Mouse (Mus musculus) midbrain, embryonic 12.5 days (tissue): ENCODE measurements around the gene Fbxl15. TPM values are rescaled to one million over a fixed set of nuclear protein-coding genes. Genes with fewer than 3 reads are reported as not detected.

Source experiments
- ATAC-seq: fragments of 200-750 bp; cut with Nextera tagmentation; 2 replicates; pipeline ENCODE4 v1.8.0; 2017; ENCODE audit warnings: low read depth, moderate TSS enrichment, moderate library complexity; ENCODE audit not compliant: low FRiP score
- H3K27ac ChIP-seq: fragments of 300-500 bp; sonication (generic); replicated peaks from 2 replicates; pipeline ENCODE4 v1.5.1; 2016; ENCODE audit warnings: mild to moderate bottlenecking
- H3K27me3 ChIP-seq: fragments of 300-500 bp; sonication (generic); 2 replicates; pipeline ENCODE4 v1.6.1; 2016; ENCODE audit warnings: mild to moderate bottlenecking
- H3K36me3 ChIP-seq: fragments of 300-500 bp; sonication (generic); 2 replicates; pipeline ENCODE4 v1.6.1; 2016
- H3K4me1 ChIP-seq: fragments of 300-500 bp; sonication (generic); 2 replicates; pipeline ENCODE4 v1.6.1; 2016
- H3K4me2 ChIP-seq: fragments of 300-500 bp; sonication (generic); replicated peaks from 2 replicates; pipeline ENCODE4 v1.6.1; 2016; ENCODE audit warnings: mild to moderate bottlenecking, moderate library complexity
- H3K4me3 ChIP-seq: fragments of 300-500 bp; sonication (generic); 2 replicates; pipeline ENCODE4 v1.5.1; 2016; ENCODE audit warnings: mild to moderate bottlenecking
- H3K9ac ChIP-seq: fragments of 300-500 bp; sonication (generic); replicated peaks from 2 replicates; pipeline ENCODE4 v1.6.1; 2016; ENCODE audit warnings: mild to moderate bottlenecking, moderate library complexity
- H3K9me3 ChIP-seq: fragments of 300-500 bp; sonication (generic); 2 replicates; pipeline ENCODE4 v1.6.1; 2016; ENCODE audit warnings: mild to moderate bottlenecking
- WGBS: fragments of 180-500 bp; shearing (Covaris S2); methylation state at CpG from one replicate; pipeline ENCODE4 v1.1.7; 2016; 5-methylcytosine and 5-hydroxymethylcytosine counted together
- polyA plus RNA-seq: library from polyadenylated mRNA; unstranded; fragments of >200 nt; fragmentation: Nextera tagmentation; extraction: Ambion mirVana; gene quantifications from 2 replicates; pipeline ENCODE4 v1.2.1, GENCODE M21; 2016

Gene Fbxl15
- polyA plus RNA-seq, 1 experiment from 2014 or later, result 32.6 TPM

GRCm38 (mm10) chr19:46327531-46328064, 386 bp upstream of the Fbxl15 start:
- Histone ChIP-seq H3K4me3 (peak overlapping the region; percentile 75), H3K9me3 (no peaks in the 10 kb centered on the region), H3K9ac (no peak overlapping the region), H3K36me3 (peaks cover 19% of the 10 kb centered on the region), H3K4me1 (peaks cover 53% of the 10 kb centered on the region), H3K27ac (peak overlapping the region; percentile 96), H3K4me2 (peak overlapping the region; percentile 98), H3K27me3 (peaks cover 54% of the 10 kb centered on the region)
- peak; percentile 3; the same call in 1 of the 2 replicates for ATAC-seq
- 32% methylated on average over 14 of the region's 14 CpGs for WGBS

- 1% methylated on average over 53 of the region's 54 CpGs for WGBS
- Histone ChIP-seq H3K4me2 (peak overlapping the region; percentile 98), H3K4me3 (peak overlapping the region; percentile 75), H3K27me3 (peaks cover 39% of the 10 kb centered on the region), H3K9me3 (no peaks in the 10 kb centered on the region), H3K36me3 (peaks cover 19% of the 10 kb centered on the region), H3K9ac (peak overlapping the region; percentile 76), H3K27ac (peak overlapping the region; percentile 96), H3K4me1 (peaks cover 52% of the 10 kb centered on the region)
- ATAC-seq, result 0 out of 2 replicates have a peak, but pooled peaks have one; percentile 3
Measured at GRCm38 (mm10) chr19:46329031-46329641, 1.2 kb downstream of the Fbxl15 start.

GRCm38 (mm10) chr19:46329951-46330350, 2.0 kb downstream of the Fbxl15 start:
- H3K27ac ChIP-seq, result no peak overlapping the region
- peak overlapping the region; percentile 1; the same call in 1 of the 2 replicates for H3K4me3 ChIP-seq
- no peak overlapping the region for H3K9ac ChIP-seq
- peak overlapping the region; percentile 98 for H3K4me2 ChIP-seq
- whole genome bisulfite sequencing, result 4% methylated on average over 16 of the region's 16 CpGs
- H3K36me3 ChIP-seq, result peaks cover 19% of the 10 kb centered on the region
- no peaks in the 10 kb centered on the region for H3K9me3 ChIP-seq
- peaks cover 31% of the 10 kb centered on the region for H3K27me3 ChIP-seq
- H3K4me1 ChIP-seq, result peaks cover 45% of the 10 kb centered on the region
- ATAC-seq, result 0 out of 2 replicates have a peak, but pooled peaks have one; percentile 28

- Histone ChIP-seq H3K9ac (no peak overlapping the region), H3K4me1 (peaks cover 45% of the 10 kb centered on the region), H3K27me3 (peaks cover 23% of the 10 kb centered on the region), H3K27ac (no peak overlapping the region), H3K4me2 (no peak overlapping the region), H3K36me3 (peaks cover 24% of the 10 kb centered on the region), H3K4me3 (no peak overlapping the region), H3K9me3 (no peaks in the 10 kb centered on the region)
- WGBS, result 93% methylated on average over 12 of the region's 12 CpGs
- ATAC-seq, result no peak
Measured at GRCm38 (mm10) chr19:46330696-46331095, 2.7 kb downstream of the Fbxl15 start.

- no peak for ATAC-seq
- peaks cover 25% of the 10 kb centered on the region for H3K36me3 ChIP-seq
- H3K4me1 ChIP-seq, result peaks cover 38% of the 10 kb centered on the region
- no peaks in the 10 kb centered on the region for H3K9me3 ChIP-seq
- peaks cover 17% of the 10 kb centered on the region; the same call in 1 of the 2 replicates for H3K27me3 ChIP-seq
- no peak overlapping the region for H3K9ac ChIP-seq
- 93% methylated on average over 14 of the region's 14 CpGs for WGBS
- H3K4me3 ChIP-seq, result no peak overlapping the region
- no peak overlapping the region for H3K27ac ChIP-seq
- H3K4me2 ChIP-seq, result no peak overlapping the region
Measured at GRCm38 (mm10) chr19:46331326-46331725, 3.3 kb downstream of the Fbxl15 start.

GRCm38 (mm10) chr19:46331936-46332335, 4.0 kb downstream of the Fbxl15 start:
- no peak overlapping the region for H3K4me2 ChIP-seq
- H3K9me3 ChIP-seq, result no peaks in the 10 kb centered on the region
- no peak overlapping the region for H3K9ac ChIP-seq
- H3K36me3 ChIP-seq, result peaks cover 25% of the 10 kb centered on the region
- peaks cover 14% of the 10 kb centered on the region; the same call in 1 of the 2 replicates for H3K27me3 ChIP-seq
- no peak for ATAC-seq
- H3K27ac ChIP-seq, result no peak overlapping the region
- H3K4me1 ChIP-seq, result peaks cover 34% of the 10 kb centered on the region
- no peak overlapping the region for H3K4me3 ChIP-seq
- WGBS, result 94% methylated on average over 3 of the region's 3 CpGs

GRCm38 (mm10) chr19:46332721-46333339, 4.8 kb downstream of the Fbxl15 start:
- peaks cover 14% of the 10 kb centered on the region; the same call in 1 of the 2 replicates for H3K27me3 ChIP-seq
- peaks cover 25% of the 10 kb centered on the region for H3K36me3 ChIP-seq
- peaks cover 36% of the 10 kb centered on the region for H3K4me1 ChIP-seq
- 0 out of 2 replicates have a peak overlapping the region, but pooled peaks have one; percentile 2 for H3K9ac ChIP-seq
- 0 out of 2 replicates have a peak overlapping the region, but pooled peaks have one; percentile 25 for H3K27ac ChIP-seq
- H3K9me3 ChIP-seq, result no peaks in the 10 kb centered on the region
- 27% methylated on average over 7 of the region's 7 CpGs for WGBS
- ATAC-seq, result no peak
- H3K4me3 ChIP-seq, result no peak overlapping the region
- no peak overlapping the region for H3K4me2 ChIP-seq

- H3K4me2 ChIP-seq, result no peak overlapping the region
- no peak overlapping the region for H3K9ac ChIP-seq
- ATAC-seq, result no peak
- 92% methylated on average over 3 of the region's 3 CpGs for WGBS
- H3K9me3 ChIP-seq, result no peaks in the 10 kb centered on the region
- H3K4me1 ChIP-seq, result peaks cover 33% of the 10 kb centered on the region
- no peak overlapping the region for H3K4me3 ChIP-seq
- no peak overlapping the region for H3K27ac ChIP-seq
- H3K27me3 ChIP-seq, result peaks cover 14% of the 10 kb centered on the region; the same call in 1 of the 2 replicates
- peaks cover 25% of the 10 kb centered on the region for H3K36me3 ChIP-seq
Measured at GRCm38 (mm10) chr19:46333906-46334305, 5.9 kb downstream of the Fbxl15 start.

GRCm38 (mm10) chr19:46337719-46338330, 9.8 kb downstream of the Fbxl15 start:
- Histone ChIP-seq H3K27me3 (0 out of 2 replicates have a peak, but pooled peaks cover 5% of the 10 kb centered on the region), H3K4me2 (peak overlapping the region; percentile 78), H3K4me1 (peaks cover 18% of the 10 kb centered on the region), H3K4me3 (peak overlapping the region; percentile 72), H3K9ac (peak overlapping the region; percentile 71), H3K27ac (peak overlapping the region; percentile 79), H3K36me3 (peaks cover 6% of the 10 kb centered on the region; the same call in 1 of the 2 replicates), H3K9me3 (no peaks in the 10 kb centered on the region)
- WGBS, result 31% methylated on average over 15 of the region's 15 CpGs
- ATAC-seq, result peak; percentile 67

GRCm38 (mm10) chr19:46338331-46338936, 10.4 kb downstream of the Fbxl15 start, which contains the start of gene Cuedc2:
TSS of gene Cuedc2 (minus strand) at chr19:46338702.
- H3K9ac ChIP-seq, result peak within 1 kb of the TSS; percentile 71
- H3K4me1 ChIP-seq, result peaks cover 16% of the 10 kb centered on the region
- no peaks in the 10 kb centered on the region for H3K9me3 ChIP-seq
- peaks cover 6% of the 10 kb centered on the region; the same call in 1 of the 2 replicates for H3K36me3 ChIP-seq
- WGBS, result under 1% methylated on average over 31 of the region's 31 CpGs
- peak within 1 kb of the TSS; percentile 72 for H3K4me3 ChIP-seq
- H3K4me2 ChIP-seq, result peak within 1 kb of the TSS; percentile 78
- H3K27ac ChIP-seq, result peak within 1 kb of the TSS; percentile 79
- 0 out of 2 replicates have a peak, but pooled peaks cover 5% of the 10 kb centered on the region for H3K27me3 ChIP-seq
- peak; percentile 91 for ATAC-seq

GRCm38 (mm10) chr19:46338942-46339286, 10.9 kb downstream of the Fbxl15 start:
- no peak overlapping the region for H3K27ac ChIP-seq
- H3K9ac ChIP-seq, result no peak overlapping the region
- peaks cover 6% of the 10 kb centered on the region; the same call in 1 of the 2 replicates for H3K36me3 ChIP-seq
- H3K27me3 ChIP-seq, result 0 out of 2 replicates have a peak, but pooled peaks cover 5% of the 10 kb centered on the region
- no peaks in the 10 kb centered on the region for H3K9me3 ChIP-seq
- WGBS, result 55% methylated on average over 6 of the region's 6 CpGs
- H3K4me1 ChIP-seq, result peaks cover 16% of the 10 kb centered on the region
- 0 out of 2 replicates have a peak overlapping the region, but pooled peaks have one; percentile 72 for H3K4me3 ChIP-seq
- H3K4me2 ChIP-seq, result peak overlapping the region; percentile 78
- peak; percentile 68 for ATAC-seq
